Mouse (Mus musculus) lung, postnatal 14 days (tissue): ENCODE measurements around the gene Defb7.

Experiments
- DNase-seq: peaks from one replicate; pipeline ENCODE4 v3.0.0; 2021

Gene Defb7

GRCm38 (mm10) chr8:19494797-19495196 lies at the start of gene Defb7:
Gene Defb7 (plus strand): TSS chr8:19495097.
- no peak for DNase-seq

GRCm38 (mm10) chr8:19446378-19446777 lies 48.5 kb upstream of the Defb7 start:
- no peak for DNase-seq

GRCm38 (mm10) chr8:19461355-19461754 lies 33.5 kb upstream of the Defb7 start:
- no peak for DNase-seq

GRCm38 (mm10) chr8:19469026-19469425 lies 25.9 kb upstream of the Defb7 start:
- DNase-seq: no peak

- no peak for DNase-seq
Observed at GRCm38 (mm10) chr8:19500524-19500923, 5.6 kb downstream of the Defb7 start.

GRCm38 (mm10) chr8:19535195-19535829 lies 40.4 kb downstream of the Defb7 start:
- DNase-seq: no peak

GRCm38 (mm10) chr8:19540376-19540775 lies 45.5 kb downstream of the Defb7 start:
- DNase-seq: no peak
